Mouse (Mus musculus): Measurements from ENCODE around the gene Gm10197. TPM values are rescaled to one million over a fixed set of nuclear protein-coding genes. Genes with fewer than 3 reads are reported as not detected.

Gene Gm10197
- polyA plus RNA-seq, 1 experiment from 2014 or later = 2.1 TPM

DNA sequence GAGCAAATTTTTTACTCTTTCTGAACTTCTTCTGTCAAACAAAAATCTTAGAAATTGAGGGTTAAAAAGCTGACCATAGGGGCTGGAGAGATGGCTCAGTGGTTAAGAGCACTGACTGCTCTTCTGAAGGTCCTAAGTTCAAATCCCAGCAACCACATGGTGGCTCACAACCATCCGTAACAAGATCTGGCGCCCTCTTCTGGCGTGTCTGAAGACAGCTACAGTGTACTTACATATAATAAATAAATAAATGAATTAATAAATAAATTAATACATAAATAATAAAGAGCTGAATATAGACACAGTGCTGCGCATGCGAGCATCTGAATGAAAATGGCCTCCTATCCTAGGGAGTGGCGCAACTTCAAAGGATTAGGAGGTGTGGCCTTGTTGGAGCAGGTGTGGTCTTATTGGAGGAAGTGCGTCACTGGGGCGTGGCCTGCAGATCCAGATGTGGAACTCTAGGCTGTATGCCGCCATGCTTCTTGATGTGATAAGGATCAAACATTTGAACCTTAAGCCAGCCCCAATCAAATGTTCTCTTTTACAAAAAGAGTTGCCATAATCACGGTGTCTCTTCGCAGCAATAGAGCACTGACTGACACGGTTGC lies 49.0 kb downstream of the Gm10197 start:
- Histone ChIP-seq H3K9me3 (replicated peaks; ENCODE audit: control insufficient read depth, low read length) (no peaks in the 10 kb centered on the region), H3K4me1 (ENCODE audit: control insufficient read depth, insufficient read depth, low read length) (peaks cover 29% of the 10 kb centered on the region), H3K27ac (ENCODE audit: low read depth, low read length) (no peak overlapping the region), H3K4me2 (no peak overlapping the region), H3K9ac (ENCODE audit: low read depth, low read length) (no peak overlapping the region), H3K27me3 (ENCODE audit: control insufficient read depth, insufficient read depth, low read length) (no peaks in the 10 kb centered on the region), H3K36me3 (ENCODE audit: control insufficient read depth, insufficient read depth, low read length) (no peaks in the 10 kb centered on the region), H3K4me3 (ENCODE audit: low read depth, low read length) (no peak overlapping the region)
- no peak for ATAC-seq (replicated peaks; ENCODE audit: insufficient number of reproducible peaks, low FRiP score, low TSS enrichment)
- 90% methylated on average over 12 of the region's 12 CpGs for WGBS (ENCODE audit: insufficient replicate concordance)

Other genes with a start within 250 kb of the Gm10197 start
- 133 and 152 TPM in 2 replicates for gene Add3, start 231.3 kb downstream of the Gm10197 start, polyA plus RNA-seq (2014; fragmentation: Nextera tagmentation; extraction: Ambion mirVana)
- 33.1 and 36.6 TPM in 2 replicates for gene Mxi1, start 61.2 kb downstream of the Gm10197 start, polyA plus RNA-seq (2014; fragmentation: Nextera tagmentation; extraction: Ambion mirVana)
- gene Smndc1, start 18.8 kb upstream of the Gm10197 start, polyA plus RNA-seq (2014; fragmentation: Nextera tagmentation; extraction: Ambion mirVana) = 38.4 and 40.0 TPM in 2 replicates
- 9.2 and 9.4 TPM in 2 replicates for gene Dusp5, start 157.3 kb upstream of the Gm10197 start, polyA plus RNA-seq (2014; fragmentation: Nextera tagmentation; extraction: Ambion mirVana)
- 283 and 319 TPM in 2 replicates for gene Nutf2-ps1, start 217.3 kb upstream of the Gm10197 start, polyA plus RNA-seq (2014; fragmentation: Nextera tagmentation; extraction: Ambion mirVana)
- 53.0 and 56.0 TPM in 2 replicates for gene Smc3, start 228.6 kb upstream of the Gm10197 start, polyA plus RNA-seq (2014; fragmentation: Nextera tagmentation; extraction: Ambion mirVana)